Mouse (Mus musculus): Measurements from ENCODE around the gene Mark3.

- TF ChIP-seq CTCF (IDR thresholded peaks at IDR 0.05; ENCODE audit: low read depth) (no peak), EP300 (IDR thresholded peaks at IDR 0.05; ENCODE audit: low read depth) (no peak)
Measured at GRCm38 (mm10) chr12:111572406-111572805, 1.9 kb upstream of the Mark3 start.

Data from liver, embryonic 14.5 days (tissue).